Mouse (Mus musculus): ENCODE data around the gene Olfr1412. TPM values are rescaled to one million over a fixed set of nuclear protein-coding genes. Genes with fewer than 3 reads are reported as not detected.

The Olfr1412 gene
- not detected in 2 replicates for polyA plus RNA-seq (2012; rRNA removed)

- no peak within 1 kb of the TSS for H3K27ac ChIP-seq (ENCODE audit: insufficient read depth, low read length)
- DNase-seq (ENCODE audit: low read depth in 1 of 2, low spot score in 2 of 2): no peak
- H3K4me3 ChIP-seq (ENCODE audit: extremely low read depth, insufficient read depth, insufficient read length): no peak within 1 kb of the TSS
- WGBS: 89% methylated on average over 2 of the region's 2 CpGs
- H3K27me3 ChIP-seq (ENCODE audit: control insufficient read depth, insufficient read depth, low read length): no peaks in the 10 kb centered on the region
- no peaks in the 10 kb centered on the region for H3K4me1 ChIP-seq (ENCODE audit: control insufficient read depth, insufficient read depth, insufficient read length)
- TF ChIP-seq POLR2A (IDR thresholded peaks at IDR 0.05; ENCODE audit: low read depth, low read length) (no peak), CTCF (IDR thresholded peaks at IDR 0.05; ENCODE audit: extremely low read depth, insufficient read depth, insufficient read length, insufficient replicate concordance) (no peak)
- no peaks in the 10 kb centered on the region for H3K36me3 ChIP-seq (ENCODE audit: control insufficient read depth, insufficient read depth, low read length)
These were observed at the start of gene Olfr1412 for GRCm38 (mm10) chr1:92585479-92585878. Olfr1412 (plus strand) TSS chr1:92585779.

GRCm38 (mm10) chr1:92536972-92537371 is 48.6 kb upstream of the Olfr1412 start:
- TF ChIP-seq CTCF (IDR thresholded peaks at IDR 0.05; ENCODE audit: extremely low read depth, insufficient read depth, insufficient read length, insufficient replicate concordance): no peak
- no peak for TF ChIP-seq POLR2A (IDR thresholded peaks at IDR 0.05; ENCODE audit: low read depth, low read length)
- 36% methylated on average over 5 of the region's 5 CpGs for WGBS

GRCm38 (mm10) chr1:92539071-92539470 is 46.5 kb upstream of the Olfr1412 start:
- Histone ChIP-seq H3K4me1 (ENCODE audit: control insufficient read depth, insufficient read depth, insufficient read length) (no peaks in the 10 kb centered on the region), H3K36me3 (ENCODE audit: control insufficient read depth, insufficient read depth, low read length) (no peaks in the 10 kb centered on the region), H3K27me3 (ENCODE audit: control insufficient read depth, insufficient read depth, low read length) (no peaks in the 10 kb centered on the region; the same call in 1 of the 2 replicates), H3K4me3 (ENCODE audit: extremely low read depth, insufficient read depth, insufficient read length) (no peak overlapping the region), H3K27ac (ENCODE audit: insufficient read depth, low read length) (no peak overlapping the region)
- no peak for DNase-seq (ENCODE audit: low read depth in 1 of 2, low spot score in 2 of 2)
- 38% methylated on average over 2 of the region's 2 CpGs for WGBS
- TF ChIP-seq POLR2A (IDR thresholded peaks at IDR 0.05; ENCODE audit: low read depth, low read length) (no peak), CTCF (IDR thresholded peaks at IDR 0.05; ENCODE audit: extremely low read depth, insufficient read depth, insufficient read length, insufficient replicate concordance) (no peak)

More at GRCm38 (mm10) chr1:92536972-92537371, 48.6 kb upstream of the Olfr1412 start:
- H3K4me1 ChIP-seq (ENCODE audit: control insufficient read depth, insufficient read depth, insufficient read length): no peaks in the 10 kb centered on the region
- no peaks in the 10 kb centered on the region; the same call in 1 of the 2 replicates for H3K27me3 ChIP-seq (ENCODE audit: control insufficient read depth, insufficient read depth, low read length)
- no peaks in the 10 kb centered on the region for H3K36me3 ChIP-seq (ENCODE audit: control insufficient read depth, insufficient read depth, low read length)
- no peak for DNase-seq (ENCODE audit: low read depth in 1 of 2, low spot score in 2 of 2)
- H3K4me3 ChIP-seq (ENCODE audit: extremely low read depth, insufficient read depth, insufficient read length): no peak overlapping the region
- no peak overlapping the region for H3K27ac ChIP-seq (ENCODE audit: insufficient read depth, low read length)

- H3K4me3 ChIP-seq (ENCODE audit: extremely low read depth, insufficient read depth, insufficient read length): no peak overlapping the region
- no peak for DNase-seq (ENCODE audit: low read depth in 1 of 2, low spot score in 2 of 2)
- no peak for TF ChIP-seq CTCF (IDR thresholded peaks at IDR 0.05; ENCODE audit: extremely low read depth, insufficient read depth, insufficient read length, insufficient replicate concordance)
- TF ChIP-seq POLR2A (IDR thresholded peaks at IDR 0.05; ENCODE audit: low read depth, low read length): no peak
- WGBS: 80% methylated on average over 2 of the region's 2 CpGs
- no peaks in the 10 kb centered on the region for H3K4me1 ChIP-seq (ENCODE audit: control insufficient read depth, insufficient read depth, insufficient read length)
- H3K36me3 ChIP-seq (ENCODE audit: control insufficient read depth, insufficient read depth, low read length): no peaks in the 10 kb centered on the region
- no peak overlapping the region for H3K27ac ChIP-seq (ENCODE audit: insufficient read depth, low read length)
- no peaks in the 10 kb centered on the region for H3K27me3 ChIP-seq (ENCODE audit: control insufficient read depth, insufficient read depth, low read length)
These were observed 39.6 kb upstream of the Olfr1412 start for GRCm38 (mm10) chr1:92545929-92546328.

- no peak within 1 kb of the TSS for H3K4me3 ChIP-seq (ENCODE audit: extremely low read depth, insufficient read depth, insufficient read length)
- TF ChIP-seq CTCF (IDR thresholded peaks at IDR 0.05; ENCODE audit: extremely low read depth, insufficient read depth, insufficient read length, insufficient replicate concordance): no peak
- TF ChIP-seq POLR2A (IDR thresholded peaks at IDR 0.05; ENCODE audit: low read depth, low read length): no peak
- no peaks in the 10 kb centered on the region for H3K27me3 ChIP-seq (ENCODE audit: control insufficient read depth, insufficient read depth, low read length)
- H3K36me3 ChIP-seq (ENCODE audit: control insufficient read depth, insufficient read depth, low read length): no peaks in the 10 kb centered on the region
- H3K27ac ChIP-seq (ENCODE audit: insufficient read depth, low read length): no peak within 1 kb of the TSS
- no peaks in the 10 kb centered on the region for H3K4me1 ChIP-seq (ENCODE audit: control insufficient read depth, insufficient read depth, insufficient read length)
- no peak for DNase-seq (ENCODE audit: low read depth in 1 of 2, low spot score in 2 of 2)
- WGBS: 89% methylated on average over 3 of the region's 3 CpGs
These were observed 14.6 kb upstream of the Olfr1412 start, which contains the start of gene Olfr1413 for GRCm38 (mm10) chr1:92571022-92571421. Olfr1413 (plus strand) TSS chr1:92571322.

- Histone ChIP-seq H3K4me3 (ENCODE audit: extremely low read depth, insufficient read depth, insufficient read length) (no peak within 1 kb of the TSS), H3K27ac (ENCODE audit: insufficient read depth, low read length) (no peak within 1 kb of the TSS), H3K4me1 (ENCODE audit: control insufficient read depth, insufficient read depth, insufficient read length) (no peaks in the 10 kb centered on the region), H3K27me3 (ENCODE audit: control insufficient read depth, insufficient read depth, low read length) (no peaks in the 10 kb centered on the region), H3K36me3 (ENCODE audit: control insufficient read depth, insufficient read depth, low read length) (no peaks in the 10 kb centered on the region)
- no peak for TF ChIP-seq CTCF (IDR thresholded peaks at IDR 0.05; ENCODE audit: extremely low read depth, insufficient read depth, insufficient read length, insufficient replicate concordance)
- no peak for TF ChIP-seq POLR2A (IDR thresholded peaks at IDR 0.05; ENCODE audit: low read depth, low read length)
- no peak for DNase-seq (ENCODE audit: low read depth in 1 of 2, low spot score in 2 of 2)
These were observed 8.5 kb downstream of the Olfr1412 start, which contains the start of gene Olfr1411 for GRCm38 (mm10) chr1:92594111-92594510. Olfr1411 (plus strand) TSS chr1:92594411.

- no peak overlapping the region for H3K4me3 ChIP-seq (ENCODE audit: extremely low read depth, insufficient read depth, insufficient read length)
- no peak for TF ChIP-seq POLR2A (IDR thresholded peaks at IDR 0.05; ENCODE audit: low read depth, low read length)
- no peak for TF ChIP-seq CTCF (IDR thresholded peaks at IDR 0.05; ENCODE audit: extremely low read depth, insufficient read depth, insufficient read length, insufficient replicate concordance)
- no peak for DNase-seq (ENCODE audit: low read depth in 1 of 2, low spot score in 2 of 2)
- no peaks in the 10 kb centered on the region for H3K4me1 ChIP-seq (ENCODE audit: control insufficient read depth, insufficient read depth, insufficient read length)
- no peaks in the 10 kb centered on the region for H3K36me3 ChIP-seq (ENCODE audit: control insufficient read depth, insufficient read depth, low read length)
- 79% methylated on average over 3 of the region's 3 CpGs for WGBS
- H3K27ac ChIP-seq (ENCODE audit: insufficient read depth, low read length): no peak overlapping the region
- H3K27me3 ChIP-seq (ENCODE audit: control insufficient read depth, insufficient read depth, low read length): no peaks in the 10 kb centered on the region
These were observed 10.4 kb downstream of the Olfr1412 start for GRCm38 (mm10) chr1:92596019-92596418.
